Mouse (Mus musculus): Measurements from ENCODE around the gene Tmprss11e.

Gene Tmprss11e

GRCm38 (mm10) chr5:86745715-86746114 is at the start of gene Tmprss11e:
Gene Tmprss11e (minus strand): TSS chr5:86745815.
- no peak for DNase-seq (ENCODE audit: low spot score in 2 of 2)

GRCm38 (mm10) chr5:86792807-86793206 is 47.2 kb upstream of the Tmprss11e start:
- DNase-seq (ENCODE audit: low spot score in 2 of 2), result no peak

GRCm38 (mm10) chr5:86792249-86792648 is 46.6 kb upstream of the Tmprss11e start:
- no peak for DNase-seq (ENCODE audit: low spot score in 2 of 2)

GRCm38 (mm10) chr5:86789954-86790353 is 44.3 kb upstream of the Tmprss11e start:
- DNase-seq (ENCODE audit: low spot score in 2 of 2), result no peak

- no peak for DNase-seq (ENCODE audit: low spot score in 2 of 2)
These were observed 41.2 kb upstream of the Tmprss11e start for GRCm38 (mm10) chr5:86786798-86787197.

- no peak for DNase-seq (ENCODE audit: low spot score in 2 of 2)
These were observed 38.6 kb upstream of the Tmprss11e start for GRCm38 (mm10) chr5:86784205-86784604.

- no peak for DNase-seq (ENCODE audit: low spot score in 2 of 2)
These were observed 37.4 kb upstream of the Tmprss11e start for GRCm38 (mm10) chr5:86783059-86783458.

GRCm38 (mm10) chr5:86778471-86778870 is 32.9 kb upstream of the Tmprss11e start:
- no peak for DNase-seq (ENCODE audit: low spot score in 2 of 2)

- DNase-seq (ENCODE audit: low spot score in 2 of 2), result no peak
These were observed 31.3 kb upstream of the Tmprss11e start for GRCm38 (mm10) chr5:86776941-86777340.

- no peak for DNase-seq (ENCODE audit: low spot score in 2 of 2)
These were observed 25.4 kb upstream of the Tmprss11e start for GRCm38 (mm10) chr5:86771010-86771409.

- DNase-seq (ENCODE audit: low spot score in 2 of 2), result no peak
These were observed 23.5 kb upstream of the Tmprss11e start for GRCm38 (mm10) chr5:86769015-86769658.

- no peak for DNase-seq (ENCODE audit: low spot score in 2 of 2)
These were observed 2.8 kb downstream of the Tmprss11e start for GRCm38 (mm10) chr5:86742796-86743195.

GRCm38 (mm10) chr5:86741146-86741545 is 4.5 kb downstream of the Tmprss11e start:
- DNase-seq (ENCODE audit: low spot score in 2 of 2), result no peak

GRCm38 (mm10) chr5:86735808-86736207 is 9.8 kb downstream of the Tmprss11e start:
- DNase-seq (ENCODE audit: low spot score in 2 of 2), result no peak

- DNase-seq (ENCODE audit: low spot score in 2 of 2), result no peak
These were observed 15.0 kb downstream of the Tmprss11e start for GRCm38 (mm10) chr5:86730587-86730986.

GRCm38 (mm10) chr5:86728574-86728973 is 17.0 kb downstream of the Tmprss11e start:
- DNase-seq (ENCODE audit: low spot score in 2 of 2), result no peak

GRCm38 (mm10) chr5:86727033-86727432 is 18.6 kb downstream of the Tmprss11e start:
- no peak for DNase-seq (ENCODE audit: low spot score in 2 of 2)

- no peak for DNase-seq (ENCODE audit: low spot score in 2 of 2)
These were observed 20.6 kb downstream of the Tmprss11e start for GRCm38 (mm10) chr5:86725021-86725420.

GRCm38 (mm10) chr5:86722820-86723460 is 22.7 kb downstream of the Tmprss11e start:
- no peak for DNase-seq (ENCODE audit: low spot score in 2 of 2)

GRCm38 (mm10) chr5:86714967-86715366 is 30.6 kb downstream of the Tmprss11e start:
- no peak for DNase-seq (ENCODE audit: low spot score in 2 of 2)

- DNase-seq (ENCODE audit: low spot score in 2 of 2), result no peak
These were observed 40.7 kb downstream of the Tmprss11e start for GRCm38 (mm10) chr5:86704923-86705322.

- peak in 1 of 2 experiments; percentile 30 for DNase-seq (ENCODE audit: low spot score in 2 of 2)
These were observed 60.9 kb downstream of the Tmprss11e start for GRCm38 (mm10) chr5:86684667-86685066.

GRCm38 (mm10) chr5:86676262-86676661 is 69.4 kb downstream of the Tmprss11e start, which contains the start of gene Tmprss11b:
Gene Tmprss11b (minus strand): TSS chr5:86676362.
- DNase-seq (ENCODE audit: low spot score in 2 of 2), result no peak
